Mouse (Mus musculus) stomach, embryonic 15.5 days (tissue): ENCODE results near the gene Olfr220. TPM values are rescaled to one million over a fixed set of nuclear protein-coding genes. Genes with fewer than 3 reads are reported as not detected.

Experiments
- ATAC-seq: fragments of 200-750 bp; cut with Nextera tagmentation; 2 replicates; pipeline ENCODE4 v1.8.0; 2017; ENCODE audit warnings: low read depth, moderate number of reproducible peaks, moderate TSS enrichment; ENCODE audit not compliant: insufficient read depth, low FRiP score
- H3K27ac ChIP-seq: fragments of 300-500 bp; sonication (generic); 2 replicates; pipeline ENCODE4 v1.5.1; 2015; ENCODE audit warnings: mild to moderate bottlenecking, inconsistent platforms
- H3K27me3 ChIP-seq: fragments of 300-500 bp; sonication (generic); replicated peaks from 2 replicates; pipeline ENCODE4 v1.6.1; 2015; ENCODE audit warnings: inconsistent platforms
- H3K36me3 ChIP-seq: fragments of 300-500 bp; sonication (generic); 2 replicates; pipeline ENCODE4 v1.6.1; 2015; ENCODE audit warnings: inconsistent platforms
- H3K4me1 ChIP-seq: fragments of 300-500 bp; sonication (generic); 2 replicates; pipeline ENCODE4 v1.6.1; 2015; ENCODE audit warnings: inconsistent platforms
- H3K4me2 ChIP-seq: fragments of 300-500 bp; sonication (generic); 2 replicates; pipeline ENCODE4 v1.6.1; 2015; ENCODE audit warnings: mild to moderate bottlenecking, inconsistent platforms
- H3K4me3 ChIP-seq: fragments of 300-500 bp; sonication (generic); replicated peaks from 2 replicates; pipeline ENCODE4 v1.5.1; 2015; ENCODE audit warnings: inconsistent platforms
- H3K9ac ChIP-seq: fragments of 300-500 bp; sonication (generic); 2 replicates; pipeline ENCODE4 v1.6.1; 2015; ENCODE audit warnings: inconsistent platforms
- H3K9me3 ChIP-seq: fragments of 300-500 bp; sonication (generic); 2 replicates; pipeline ENCODE4 v1.6.1; 2016; ENCODE audit warnings: inconsistent platforms
- WGBS: fragments of 180-500 bp; shearing (Covaris S2); methylation state at CpG from one replicate; pipeline ENCODE4 v1.1.7; 2015; 5-methylcytosine and 5-hydroxymethylcytosine counted together
- polyA plus RNA-seq: library from polyadenylated mRNA; unstranded; fragments of >200 nt; fragmentation: Nextera tagmentation; extraction: Ambion mirVana; gene quantifications from 2 replicates; pipeline ENCODE4 v1.2.1, GENCODE M21; 2015

The Olfr220 gene
- polyA plus RNA-seq, 1 experiment from 2014 or later = not detected

GRCm38 (mm10) chr1:174500064-174500463, 58.2 kb downstream of the Olfr220 start:
- H3K27me3 ChIP-seq = peaks cover 13% of the 10 kb centered on the region; the same call in 1 of the 2 replicates
- WGBS = 62% methylated on average over 4 of the region's 4 CpGs

More at GRCm38 (mm10) chr1:174500064-174500463, 58.2 kb downstream of the Olfr220 start:
- H3K36me3 ChIP-seq = no peaks in the 10 kb centered on the region
- H3K4me2 ChIP-seq = no peak overlapping the region
- H3K4me1 ChIP-seq = peaks cover 14% of the 10 kb centered on the region
- H3K4me3 ChIP-seq = no peak overlapping the region
- H3K9me3 ChIP-seq = no peaks in the 10 kb centered on the region
- ATAC-seq = no peak
- no peak overlapping the region for H3K9ac ChIP-seq
- H3K27ac ChIP-seq = no peak overlapping the region

Other genes starting within 250 kb of the Olfr220 start
- gene Olfr419, start 190.0 kb upstream of the Olfr220 start, polyA plus RNA-seq = not detected in 2 replicates
- gene Mptx1, start 111.6 kb upstream of the Olfr220 start, polyA plus RNA-seq = 0.50 and 0.51 TPM in 2 replicates
- gene Olfr417, start 77.0 kb upstream of the Olfr220 start, polyA plus RNA-seq = not detected in 2 replicates
- not detected in 2 replicates for gene Olfr248, start 51.0 kb upstream of the Olfr220 start, polyA plus RNA-seq
- 0.03 TPM in 1 of 2 replicates, not detected in the other for gene Olfr414, start 18.0 kb upstream of the Olfr220 start, polyA plus RNA-seq
- gene Fmn2, start 59.7 kb downstream of the Olfr220 start, polyA plus RNA-seq = 1.4 and 1.8 TPM in 2 replicates